Mouse (Mus musculus) E14TG2a.4 (cell line): ENCODE measurements at regions not wholly inside any gene's neighbourhood (a gene's known extent, or its start where the extent isn't known, plus 50 kb on each side); places are given as distances from the start of the nearest gene placed in this dataset.
"Not testable (repeated sequence)": the region's sequence is repeated elsewhere in the genome, so short reads cannot be mapped to it uniquely, and the experiment has no call there.

ENCODE experiments used
- H3K27me3 ChIP-seq: 2 replicates; pipeline ENCODE4 v1.6.1; 2014; ENCODE audit warnings: low read length, control low read depth; ENCODE audit not compliant: insufficient read depth
- H3K36me3 ChIP-seq: 2 replicates; pipeline ENCODE4 v1.6.1; 2014; ENCODE audit warnings: low read length, control low read depth; ENCODE audit not compliant: insufficient read depth
- H3K4me1 ChIP-seq: replicated peaks from 2 replicates; pipeline ENCODE4 v1.6.1; 2014; ENCODE audit warnings: low read depth, low read length, control low read depth
- H3K4me3 ChIP-seq: replicated peaks from 2 replicates; pipeline ENCODE4 v1.5.1; 2014; ENCODE audit warnings: mild to moderate bottlenecking, low read length
- H3K9me3 ChIP-seq: 2 replicates; pipeline ENCODE4 v1.6.1; 2014; ENCODE audit warnings: low read length, control low read depth
- CTCF ChIP-seq: conservative IDR thresholded peaks from 2 replicates; pipeline ENCODE4 v1.5.1; 2014; ENCODE audit warnings: low read length
- NANOG ChIP-seq: IDR thresholded peaks from 2 replicates; pipeline ENCODE4 v1.6.1; 2014; ENCODE audit warnings: borderline replicate concordance, low read length, mixed read lengths
- POU5F1 ChIP-seq: IDR thresholded peaks from 2 replicates; pipeline ENCODE4 v1.6.1; 2014; ENCODE audit warnings: low read length, borderline replicate concordance

- peaks cover 20% of the 10 kb centered on the region for H3K9me3 ChIP-seq
- no peaks in the 10 kb centered on the region for H3K36me3 ChIP-seq
- no peaks in the 10 kb centered on the region for H3K4me1 ChIP-seq
- TF ChIP-seq CTCF: no peak
- TF ChIP-seq NANOG: no peak
- no peaks in the 10 kb centered on the region for H3K27me3 ChIP-seq
- H3K4me3 ChIP-seq: no peak overlapping the region
Observed at GRCm38 (mm10) chr14:74306717-74307307, 333.8 kb upstream of the Htr2a start.

GRCm38 (mm10) chr14:74309451-74309850 is 331.2 kb upstream of the Htr2a start:
- not testable (repeated sequence) for H3K27me3 ChIP-seq, H3K36me3 ChIP-seq, H3K4me3 ChIP-seq, H3K4me1 ChIP-seq
- H3K9me3 ChIP-seq: peaks cover 20% of the 10 kb centered on the region

- Histone ChIP-seq H3K36me3 (no peaks in the 10 kb centered on the region), H3K27me3 (no peaks in the 10 kb centered on the region), H3K9me3 (no peaks in the 10 kb centered on the region), H3K4me3 (no peak overlapping the region), H3K4me1 (no peaks in the 10 kb centered on the region)
- no peak for TF ChIP-seq POU5F1
- no peak for TF ChIP-seq NANOG
- no peak for TF ChIP-seq CTCF
Observed at GRCm38 (mm10) chr14:74327291-74327690, 313.3 kb upstream of the Htr2a start.

- TF ChIP-seq POU5F1 (no peak), CTCF (no peak), NANOG (no peak)
- Histone ChIP-seq H3K9me3 (no peaks in the 10 kb centered on the region), H3K36me3 (no peaks in the 10 kb centered on the region), H3K4me1 (no peaks in the 10 kb centered on the region), H3K27me3 (no peaks in the 10 kb centered on the region), H3K4me3 (no peak overlapping the region)
Observed at GRCm38 (mm10) chr14:74350751-74351150, 289.9 kb upstream of the Htr2a start.

GRCm38 (mm10) chr14:74352286-74352685 is 288.4 kb upstream of the Htr2a start:
- TF ChIP-seq CTCF (no peak), NANOG (no peak), POU5F1 (no peak)
- Histone ChIP-seq H3K9me3 (no peaks in the 10 kb centered on the region), H3K4me3 (no peak overlapping the region), H3K4me1 (no peaks in the 10 kb centered on the region), H3K36me3 (no peaks in the 10 kb centered on the region), H3K27me3 (no peaks in the 10 kb centered on the region)

GRCm38 (mm10) chr14:74358730-74359444 is 281.8 kb upstream of the Htr2a start:
- H3K4me1 ChIP-seq: no peaks in the 10 kb centered on the region
- TF ChIP-seq NANOG (no peak), CTCF (no peak), POU5F1 (no peak)
- no peaks in the 10 kb centered on the region for H3K27me3 ChIP-seq

GRCm38 (mm10) chr14:74359663-74360552 is 280.7 kb upstream of the Htr2a start:
- H3K36me3 ChIP-seq: no peaks in the 10 kb centered on the region
- no peak for TF ChIP-seq POU5F1
- TF ChIP-seq NANOG: no peak
- no peak for TF ChIP-seq CTCF

More at GRCm38 (mm10) chr14:74358730-74359444, 281.8 kb upstream of the Htr2a start:
- Histone ChIP-seq H3K36me3 (no peaks in the 10 kb centered on the region), H3K9me3 (no peaks in the 10 kb centered on the region), H3K4me3 (no peak overlapping the region)

GRCm38 (mm10) chr14:74384481-74384880 is 256.2 kb upstream of the Htr2a start:
- no peak for TF ChIP-seq NANOG
- no peak for TF ChIP-seq POU5F1
- TF ChIP-seq CTCF: no peak
- Histone ChIP-seq H3K9me3 (peaks cover 21% of the 10 kb centered on the region), H3K27me3 (no peaks in the 10 kb centered on the region), H3K4me1 (no peaks in the 10 kb centered on the region), H3K4me3 (no peak overlapping the region), H3K36me3 (no peaks in the 10 kb centered on the region)

More at GRCm38 (mm10) chr14:74359663-74360552, 280.7 kb upstream of the Htr2a start:
- no peaks in the 10 kb centered on the region for H3K4me1 ChIP-seq
- no peaks in the 10 kb centered on the region for H3K27me3 ChIP-seq
- H3K4me3 ChIP-seq: no peak overlapping the region
- H3K9me3 ChIP-seq: no peaks in the 10 kb centered on the region

GRCm38 (mm10) chr14:74392419-74392818 is 248.2 kb upstream of the Htr2a start:
- no peak for TF ChIP-seq POU5F1
- no peak for TF ChIP-seq NANOG
- TF ChIP-seq CTCF: no peak
- H3K9me3 ChIP-seq: peaks cover 4% of the 10 kb centered on the region
- H3K27me3 ChIP-seq: no peaks in the 10 kb centered on the region
- H3K4me3 ChIP-seq: no peak overlapping the region
- no peaks in the 10 kb centered on the region for H3K36me3 ChIP-seq
- no peaks in the 10 kb centered on the region for H3K4me1 ChIP-seq
